Comparison of ENCODE assay signal across 22 mouse cellular contexts in the genomic region with DNA sequence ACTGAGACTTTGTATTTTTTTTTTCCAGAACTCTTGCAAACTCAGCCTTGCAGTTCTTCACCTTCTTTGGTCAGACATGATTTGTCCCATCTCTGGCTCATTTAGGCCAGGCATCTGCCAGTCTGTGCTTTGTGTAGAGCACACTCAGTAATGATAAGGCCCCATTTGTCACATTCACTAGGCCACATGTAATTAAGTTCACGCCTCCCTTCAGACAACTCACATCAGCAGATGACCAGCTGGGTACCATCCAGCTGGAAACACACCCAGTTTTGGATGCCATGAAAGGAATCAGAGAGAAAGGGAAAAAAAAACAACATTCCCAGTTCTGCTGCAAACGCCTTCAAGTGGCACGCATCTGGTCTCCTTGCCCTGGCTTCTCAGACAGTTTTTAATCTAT.
DNase-seq lines count a peak whose midpoint lies in the region; ATAC-seq lines count a peak whose summit lies in the region.
"Had no signal": no experiment of that assay in that cellular context is flagged by ENCODE, and none has a peak within 500 bp of the region (broad histone marks: within the 10 kb centered on the region; RNA-seq: fewer than 3 reads in every experiment).

No protein-coding gene starts in this region.

- H3K27ac ChIP-seq in forebrain, embryonic 12.5 days, result peak overlapping the region; percentile 36; the same call in 1 of the 2 replicates
- H3K27ac ChIP-seq in forebrain, embryonic 11.5 days (ENCODE audit: low read depth, low read length), result no peak overlapping the region
- H3K27ac ChIP-seq in forebrain, embryonic 16.5 days (ENCODE audit: low read length), result no peak overlapping the region
- H3K27ac ChIP-seq: embryonic facial prominence, embryonic 15.5 days; heart, adult 2 months; heart, embryonic 15.5 days; hindbrain, embryonic 12.5 days; liver, embryonic 12.5 days had no signal

- H3K9ac ChIP-seq in forebrain, embryonic 12.5 days, result no peak overlapping the region
- no peak overlapping the region for H3K9ac ChIP-seq in forebrain, embryonic 11.5 days (ENCODE audit: low read length)
- H3K9ac ChIP-seq in forebrain, embryonic 16.5 days (replicated peaks; ENCODE audit: low read depth, low read length), result no peak overlapping the region
- H3K9ac ChIP-seq: embryonic facial prominence, embryonic 15.5 days; heart, embryonic 15.5 days; hindbrain, embryonic 12.5 days; liver, embryonic 12.5 days had no signal

- no peak for DNase-seq in forebrain, embryonic 11.5 days (ENCODE audit: low spot score)
- DNase-seq in left cerebral cortex, postnatal 4 days, result peak; percentile 72
- DNase-seq in left cerebral cortex, adult 11 months (ENCODE audit: low spot score), result no peak
- DNase-seq in MN1 (ENCODE audit: low spot score), result peak; percentile 47
- DNase-seq in heart, postnatal 25 days (ENCODE audit: low spot score), result no peak
- DNase-seq: adrenal gland, adult 8-10 months; cerebellum, adult 9-10 months; embryo, embryonic 11 days; gastrocnemius, postnatal 10 days; heart, adult 2 months; kidney, postnatal 10 days; layer of hippocampus, postnatal 36 days; right cerebral cortex, postnatal 14 days had no signal

- 82% methylated on average over 3 of the region's 3 CpGs for WGBS in forebrain, embryonic 12.5 days
- WGBS in forebrain, embryonic 11.5 days, result 88% methylated on average over 3 of the region's 3 CpGs
- WGBS in forebrain, embryonic 16.5 days, result 41% methylated on average over 3 of the region's 3 CpGs

- no peaks in the 10 kb centered on the region for H3K36me3 ChIP-seq in forebrain, embryonic 12.5 days (replicated peaks)
- H3K36me3 ChIP-seq in forebrain, embryonic 11.5 days (ENCODE audit: control insufficient read depth, insufficient read depth, low read length), result no peaks in the 10 kb centered on the region
- no peaks in the 10 kb centered on the region for H3K36me3 ChIP-seq in forebrain, embryonic 16.5 days (ENCODE audit: control insufficient read depth, insufficient read depth)
- H3K36me3 ChIP-seq: embryonic facial prominence, embryonic 15.5 days; heart, embryonic 15.5 days; hindbrain, embryonic 12.5 days; liver, embryonic 12.5 days had no signal

- no peak overlapping the region for H3K4me3 ChIP-seq in forebrain, embryonic 12.5 days (replicated peaks)
- no peak overlapping the region for H3K4me3 ChIP-seq in forebrain, embryonic 11.5 days (ENCODE audit: low read depth, low read length)
- H3K4me3 ChIP-seq in forebrain, embryonic 16.5 days (replicated peaks; ENCODE audit: low read length), result no peak overlapping the region
- H3K4me3 ChIP-seq: embryonic facial prominence, embryonic 15.5 days; heart, adult 2 months; heart, embryonic 15.5 days; hindbrain, embryonic 12.5 days; liver, embryonic 12.5 days had no signal

- ATAC-seq in forebrain, embryonic 12.5 days (ENCODE audit: low FRiP score), result peak; percentile 58; the same call in 1 of the 2 replicates
- ATAC-seq in forebrain, embryonic 11.5 days (replicated peaks; ENCODE audit: low FRiP score), result no peak
- ATAC-seq in forebrain, embryonic 16.5 days, result peak; percentile 68; the same call in 1 of the 2 replicates
- no peak for ATAC-seq in megakaryocyte, adult 5-6 weeks (ENCODE audit: poor library complexity, severe bottlenecking)
- ATAC-seq: intestine, postnatal 0 days; liver, embryonic 12.5 days had no signal

- H3K4me2 ChIP-seq in forebrain, embryonic 12.5 days, result no peak overlapping the region
- no peak overlapping the region for H3K4me2 ChIP-seq in forebrain, embryonic 11.5 days (ENCODE audit: low read depth, low read length, severe bottlenecking)
- H3K4me2 ChIP-seq in forebrain, embryonic 16.5 days (ENCODE audit: low read length), result no peak overlapping the region
- H3K4me2 ChIP-seq: embryonic facial prominence, embryonic 15.5 days; heart, embryonic 15.5 days; hindbrain, embryonic 12.5 days; liver, embryonic 12.5 days had no signal

- H3K4me1 ChIP-seq in forebrain, embryonic 12.5 days, result no peaks in the 10 kb centered on the region
- no peaks in the 10 kb centered on the region for H3K4me1 ChIP-seq in forebrain, embryonic 11.5 days (replicated peaks; ENCODE audit: control insufficient read depth, insufficient read depth, low read length)
- no peaks in the 10 kb centered on the region for H3K4me1 ChIP-seq in forebrain, embryonic 16.5 days (replicated peaks; ENCODE audit: control insufficient read depth, insufficient read depth, low read length)
- H3K4me1 ChIP-seq: heart, embryonic 15.5 days; liver, embryonic 12.5 days had no signal

- intact Hi-C loops in left cerebral cortex, postnatal 4 days (cut with DNase I), result no loop called here
- intact Hi-C loops in heart, postnatal 25 days (cut with DNase I), result no loop called here

- H3K27me3 ChIP-seq in forebrain, embryonic 12.5 days, result no peaks in the 10 kb centered on the region
- no peaks in the 10 kb centered on the region for H3K27me3 ChIP-seq in forebrain, embryonic 11.5 days (ENCODE audit: control insufficient read depth, insufficient read depth, low read length)
- H3K27me3 ChIP-seq in forebrain, embryonic 16.5 days (replicated peaks; ENCODE audit: control insufficient read depth, insufficient read depth, low read length), result no peaks in the 10 kb centered on the region
- H3K27me3 ChIP-seq: CH12.LX; embryonic facial prominence, embryonic 15.5 days; heart, embryonic 15.5 days; hindbrain, embryonic 12.5 days; liver, embryonic 12.5 days had no signal

- H3K9me3 ChIP-seq in forebrain, embryonic 12.5 days, result no peaks in the 10 kb centered on the region
- no peaks in the 10 kb centered on the region for H3K9me3 ChIP-seq in forebrain, embryonic 11.5 days (ENCODE audit: control insufficient read depth, low read length)
- no peaks in the 10 kb centered on the region for H3K9me3 ChIP-seq in forebrain, embryonic 16.5 days (ENCODE audit: control insufficient read depth, low read length)
- H3K9me3 ChIP-seq: embryonic facial prominence, embryonic 15.5 days; heart, embryonic 15.5 days; hindbrain, embryonic 12.5 days; liver, embryonic 12.5 days had no signal

Comparison
In these comparisons a context has a peak if more than half of its experiments do, and no peak if none do; other contexts are left out.
1. ATAC-seq: peak in forebrain, embryonic 12.5 days (single experiment) and forebrain, embryonic 16.5 days (single experiment); none in forebrain, embryonic 11.5 days (single experiment) and megakaryocyte, adult 5-6 weeks (single experiment).
2. DNase-seq: peak in left cerebral cortex, postnatal 4 days (single experiment) and MN1 (single experiment); none in forebrain, embryonic 11.5 days (single experiment), left cerebral cortex, adult 11 months (single experiment) and heart, postnatal 25 days (single experiment).